Mouse (Mus musculus) forebrain, embryonic 15.5 days (tissue): ENCODE results near the gene Rin2. TPM values are rescaled to one million over a fixed set of nuclear protein-coding genes. Genes with fewer than 3 reads are reported as not detected.
"Not testable (repeated sequence)": the region's sequence is repeated elsewhere in the genome, so short reads cannot be mapped to it uniquely, and the experiment has no call there.

Source experiments
- ATAC-seq: fragments of 200-750 bp; cut with Nextera tagmentation; replicated peaks from 2 replicates; pipeline ENCODE4 v1.8.0; 2017; ENCODE audit warnings: mild to moderate bottlenecking, moderate TSS enrichment, moderate library complexity
- H3K27ac ChIP-seq: fragments of 300-500 bp; sonication (generic); replicated peaks from 2 replicates; pipeline ENCODE4 v1.5.1; 2015; ENCODE audit warnings: mild to moderate bottlenecking, inconsistent platforms
- H3K27me3 ChIP-seq: fragments of 300-500 bp; sonication (generic); 2 replicates; pipeline ENCODE4 v1.6.1; 2015; ENCODE audit warnings: inconsistent platforms
- H3K36me3 ChIP-seq: fragments of 300-500 bp; sonication (generic); 2 replicates; pipeline ENCODE4 v1.6.1; 2015; ENCODE audit warnings: mild to moderate bottlenecking, inconsistent platforms
- H3K4me1 ChIP-seq: fragments of 300-500 bp; sonication (generic); 2 replicates; pipeline ENCODE4 v1.6.1; 2015; ENCODE audit warnings: inconsistent platforms
- H3K4me2 ChIP-seq: fragments of 300-500 bp; sonication (generic); replicated peaks from 2 replicates; pipeline ENCODE4 v1.6.1; 2015; ENCODE audit warnings: mild to moderate bottlenecking, inconsistent platforms
- H3K4me3 ChIP-seq: fragments of 300-500 bp; sonication (generic); 2 replicates; pipeline ENCODE4 v1.5.1; 2015; ENCODE audit warnings: mild to moderate bottlenecking, inconsistent platforms
- H3K9ac ChIP-seq: fragments of 300-500 bp; sonication (generic); replicated peaks from 2 replicates; pipeline ENCODE4 v1.6.1; 2015; ENCODE audit warnings: mild to moderate bottlenecking, inconsistent platforms
- H3K9me3 ChIP-seq: fragments of 300-500 bp; sonication (generic); 2 replicates; pipeline ENCODE4 v1.6.1; 2016; ENCODE audit warnings: inconsistent platforms
- WGBS: fragments of 180-500 bp; shearing (Covaris S2); methylation state at CpG from one replicate; pipeline ENCODE4 v1.1.7; 2015; ENCODE audit warnings: mixed read lengths; 5-methylcytosine and 5-hydroxymethylcytosine counted together
- polyA plus RNA-seq: library from polyadenylated mRNA; unstranded; fragments of >200 nt; fragmentation: Nextera tagmentation; extraction: Ambion mirVana; gene quantifications from 2 replicates; pipeline ENCODE4 v1.2.1, GENCODE M21; 2015

Rin2 gene
- polyA plus RNA-seq, 1 experiment from 2014 or later: 12.4 TPM

DNA sequence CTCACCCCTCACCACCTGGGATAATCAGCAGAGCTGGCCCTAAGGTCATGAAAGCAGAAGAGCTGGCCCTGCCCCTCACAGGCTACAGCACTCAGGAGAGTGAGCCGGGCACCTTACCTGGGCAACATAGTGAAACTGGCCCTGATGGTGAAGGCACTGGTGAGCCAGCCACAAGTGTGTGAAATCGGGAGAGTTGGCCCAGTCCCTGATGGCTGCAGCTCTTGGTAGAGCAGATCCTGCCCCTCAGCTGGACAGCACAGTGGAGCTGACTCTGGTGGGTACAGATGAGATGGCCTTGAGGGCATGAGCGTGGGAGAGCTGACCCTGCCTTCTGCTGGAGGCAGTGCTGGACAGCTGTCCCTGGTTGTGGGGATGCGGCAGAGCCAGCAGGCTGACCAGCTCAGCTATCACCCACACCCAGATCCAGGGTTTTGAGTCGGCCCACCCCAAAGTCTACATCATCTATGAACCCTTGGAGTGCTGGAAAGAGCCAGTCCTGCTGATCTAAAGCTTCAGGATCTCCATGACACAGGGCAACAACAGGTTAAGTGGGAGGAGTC, 43.7 kb downstream of the Rin2 start:
- no peak for ATAC-seq
- Histone ChIP-seq H3K36me3 (no peaks in the 10 kb centered on the region), H3K4me2 (no peak overlapping the region), H3K9ac (no peak overlapping the region), H3K27me3 (no peaks in the 10 kb centered on the region), H3K4me1 (no peaks in the 10 kb centered on the region), H3K4me3 (no peak overlapping the region), H3K9me3 (0 out of 2 replicates have a peak, but pooled peaks cover 2% of the 10 kb centered on the region), H3K27ac (no peak overlapping the region)
- WGBS: 89% methylated on average over 5 of the region's 5 CpGs

DNA sequence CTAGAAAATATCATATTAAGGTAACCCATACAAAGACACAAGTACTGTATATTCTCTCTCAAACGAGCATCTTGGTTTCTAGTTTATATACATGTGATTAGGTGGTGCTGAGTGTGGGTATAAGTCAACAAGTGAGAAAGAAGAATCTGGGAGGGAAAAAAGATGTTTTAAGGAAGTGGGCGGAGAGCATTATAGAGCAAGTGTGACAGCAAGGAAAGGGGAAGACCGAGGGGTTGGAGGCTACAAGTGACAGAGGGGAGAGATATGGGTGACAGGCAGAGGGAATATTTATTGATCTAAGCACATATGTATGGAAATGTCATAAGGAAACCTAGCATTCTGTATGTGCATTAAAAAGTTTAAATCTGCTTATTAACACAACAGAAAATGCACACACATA, 45.1 kb downstream of the Rin2 start:
- no peak for ATAC-seq
- no peaks in the 10 kb centered on the region for H3K36me3 ChIP-seq
- WGBS: 81% methylated on average over 3 of the region's 3 CpGs
- no peaks in the 10 kb centered on the region for H3K4me1 ChIP-seq
- 0 out of 2 replicates have a peak, but pooled peaks cover 2% of the 10 kb centered on the region for H3K9me3 ChIP-seq
- H3K4me2 ChIP-seq: no peak overlapping the region
- H3K4me3 ChIP-seq: no peak overlapping the region
- H3K27me3 ChIP-seq: no peaks in the 10 kb centered on the region
- H3K9ac ChIP-seq: no peak overlapping the region
- no peak overlapping the region for H3K27ac ChIP-seq

DNA sequence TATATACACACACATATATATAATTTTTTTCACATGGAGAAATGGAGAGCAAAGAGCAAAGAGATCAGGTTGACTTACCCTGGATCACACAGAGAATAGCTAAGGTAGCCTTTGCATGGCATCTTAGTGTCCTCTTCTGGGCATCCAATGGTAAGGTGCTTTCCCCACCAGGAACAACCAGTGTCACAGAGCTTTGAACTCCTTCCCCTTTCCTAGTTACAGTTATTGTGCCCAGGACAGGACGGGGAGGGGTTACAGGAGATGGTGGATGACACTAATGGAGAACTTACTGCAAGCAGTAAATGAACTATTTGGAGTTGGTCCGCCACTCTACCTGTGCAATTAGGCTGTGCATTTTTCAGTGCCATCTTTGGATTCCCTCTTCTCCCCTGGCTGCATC, 45.7 kb downstream of the Rin2 start:
- Histone ChIP-seq H3K4me3 (no peak overlapping the region), H3K36me3 (no peaks in the 10 kb centered on the region), H3K27me3 (no peaks in the 10 kb centered on the region), H3K27ac (no peak overlapping the region), H3K9me3 (no peaks in the 10 kb centered on the region), H3K4me1 (no peaks in the 10 kb centered on the region), H3K9ac (no peak overlapping the region), H3K4me2 (no peak overlapping the region)
- WGBS: 90% methylated on average over 2 of the region's 2 CpGs
- ATAC-seq: no peak

DNA sequence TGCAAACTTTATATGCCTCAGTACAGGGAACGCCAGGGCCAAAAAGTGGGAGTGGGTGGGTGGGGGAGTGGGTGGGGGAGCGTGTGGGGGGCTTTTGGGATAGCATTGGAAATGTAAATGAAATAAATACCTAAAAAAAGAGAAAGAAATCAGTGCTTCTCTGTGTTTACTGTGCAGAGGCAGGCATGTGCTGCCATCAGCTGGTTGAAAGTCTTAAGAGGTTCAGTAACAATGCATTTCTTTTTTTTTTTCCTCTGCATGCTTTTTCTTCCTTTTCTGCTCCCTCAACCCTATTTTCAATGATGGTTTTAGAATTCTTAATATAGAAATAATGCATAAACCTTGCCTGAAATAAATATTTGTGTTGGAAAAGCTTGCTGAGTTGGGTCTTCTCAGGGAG, 47.3 kb downstream of the Rin2 start:
- not testable (repeated sequence) for H3K36me3 ChIP-seq, H3K9ac ChIP-seq, H3K27me3 ChIP-seq, H3K4me3 ChIP-seq, H3K4me1 ChIP-seq, ATAC-seq, H3K9me3 ChIP-seq, H3K27ac ChIP-seq, H3K4me2 ChIP-seq
- WGBS: 76% methylated on average over 2 of the region's 2 CpGs

DNA sequence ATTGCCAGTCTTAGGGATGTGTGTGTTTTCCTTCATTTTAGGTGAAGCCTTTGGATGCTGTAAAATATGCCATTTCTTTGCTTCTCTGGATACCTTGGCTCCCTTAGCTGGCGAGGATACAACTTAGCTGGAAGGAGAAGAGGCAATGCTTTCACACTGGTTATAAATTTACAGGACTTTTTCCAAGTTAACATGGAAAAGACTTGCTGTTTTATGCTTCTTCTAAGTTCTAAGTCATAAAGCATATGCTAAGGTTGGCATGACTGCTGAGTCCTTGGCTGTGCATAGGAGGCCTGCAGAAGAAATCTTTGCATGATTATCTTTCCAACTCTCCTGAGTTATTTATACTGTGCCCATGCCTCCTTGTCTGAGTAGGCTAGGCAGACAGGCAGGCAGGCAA, 49.3 kb downstream of the Rin2 start:
- Histone ChIP-seq H3K4me2 (no peak overlapping the region), H3K9ac (no peak overlapping the region), H3K4me1 (no peaks in the 10 kb centered on the region), H3K27me3 (no peaks in the 10 kb centered on the region), H3K36me3 (no peaks in the 10 kb centered on the region), H3K9me3 (no peaks in the 10 kb centered on the region), H3K4me3 (no peak overlapping the region), H3K27ac (no peak overlapping the region)
- peak; percentile 90 for ATAC-seq
- 67% methylated on average over 1 of the region's 1 CpGs for WGBS

DNA sequence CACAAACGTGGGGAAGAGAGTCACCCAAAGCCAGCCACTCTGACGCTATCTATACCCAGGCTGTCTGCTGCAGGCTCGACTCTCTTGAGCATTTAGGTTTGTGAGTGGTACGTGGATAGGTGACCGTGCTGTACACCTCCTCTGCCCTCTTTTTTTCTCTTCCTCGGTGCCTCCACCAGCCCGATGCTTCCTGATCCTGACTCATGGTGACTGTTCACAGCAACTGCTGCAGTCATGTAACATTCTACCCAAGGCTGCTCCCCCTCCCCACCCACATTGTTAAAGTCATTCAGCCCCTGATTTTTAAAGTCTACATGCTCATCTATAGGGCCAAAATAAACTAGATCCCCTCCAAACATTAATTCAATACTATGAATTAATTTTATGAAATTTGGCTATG, 54.4 kb downstream of the Rin2 start:
- no peaks in the 10 kb centered on the region for H3K36me3 ChIP-seq
- H3K4me2 ChIP-seq: no peak overlapping the region
- no peak overlapping the region for H3K9ac ChIP-seq
- no peak for ATAC-seq
- WGBS: 86% methylated on average over 7 of the region's 7 CpGs
- no peaks in the 10 kb centered on the region for H3K9me3 ChIP-seq
- no peak overlapping the region for H3K27ac ChIP-seq
- no peak overlapping the region for H3K4me3 ChIP-seq
- H3K27me3 ChIP-seq: no peaks in the 10 kb centered on the region
- no peaks in the 10 kb centered on the region for H3K4me1 ChIP-seq

DNA sequence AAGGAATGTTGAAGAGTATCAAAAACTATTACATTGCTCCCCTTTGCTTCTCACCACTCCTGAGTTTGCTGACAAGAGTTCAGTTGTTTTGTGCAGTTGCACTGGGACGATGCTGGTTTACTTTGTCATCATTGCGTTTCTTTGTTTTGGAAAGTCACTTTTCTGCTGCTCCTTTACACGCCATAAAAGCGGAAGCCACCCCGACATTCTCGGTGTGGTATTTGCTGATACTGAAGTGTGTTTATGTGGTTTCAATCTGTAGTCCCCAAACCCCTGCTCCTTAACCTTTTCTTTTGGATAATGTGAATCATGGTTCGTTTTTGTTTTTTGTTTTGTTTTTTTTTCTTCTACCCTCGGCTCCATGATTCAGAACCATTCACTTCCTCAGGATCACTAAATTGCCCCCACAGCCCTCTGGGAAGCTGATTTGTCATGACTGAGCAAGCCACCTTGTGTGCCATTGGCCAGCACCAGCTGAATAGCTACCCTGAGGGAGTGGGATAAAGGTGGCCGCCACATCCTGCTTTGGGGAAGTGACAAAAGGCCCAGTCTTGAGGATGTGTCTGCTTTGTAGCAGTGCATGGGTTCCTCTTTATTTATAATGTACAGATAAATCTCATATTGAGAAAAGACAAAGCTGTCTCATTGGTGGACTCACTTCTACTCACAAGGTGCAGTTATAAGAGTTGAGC, 55.3 kb downstream of the Rin2 start:
- no peaks in the 10 kb centered on the region for H3K36me3 ChIP-seq
- no peak overlapping the region for H3K4me3 ChIP-seq
- no peak overlapping the region for H3K4me2 ChIP-seq
- no peak for ATAC-seq
- H3K4me1 ChIP-seq: no peaks in the 10 kb centered on the region
- H3K9ac ChIP-seq: no peak overlapping the region
- WGBS: 79% methylated on average over 9 of the region's 9 CpGs
- no peak overlapping the region for H3K27ac ChIP-seq
- no peaks in the 10 kb centered on the region for H3K9me3 ChIP-seq
- H3K27me3 ChIP-seq: no peaks in the 10 kb centered on the region

DNA sequence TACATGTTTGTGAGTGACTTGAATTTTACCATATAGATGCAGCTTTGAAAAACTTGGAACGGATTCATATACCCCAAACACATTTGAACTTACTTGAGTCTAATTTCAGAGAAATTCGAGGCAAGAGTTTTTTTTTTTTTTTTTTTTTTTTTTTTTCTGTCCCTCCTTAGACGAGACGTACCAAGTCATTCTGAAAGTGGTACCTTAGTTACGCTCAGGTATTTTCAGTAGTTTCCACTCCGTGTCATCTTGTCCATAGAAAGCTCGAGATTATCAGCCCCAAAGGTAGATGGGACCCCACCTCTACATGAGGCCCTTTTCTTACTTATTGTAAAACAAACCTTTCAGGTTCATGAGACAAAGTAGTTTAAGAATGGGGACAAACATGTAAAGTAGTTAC, 55.9 kb downstream of the Rin2 start:
- ATAC-seq: no peak
- H3K4me1 ChIP-seq: no peaks in the 10 kb centered on the region
- H3K9ac ChIP-seq: no peak overlapping the region
- H3K4me2 ChIP-seq: no peak overlapping the region
- no peak overlapping the region for H3K4me3 ChIP-seq
- no peak overlapping the region for H3K27ac ChIP-seq
- H3K27me3 ChIP-seq: no peaks in the 10 kb centered on the region
- H3K36me3 ChIP-seq: no peaks in the 10 kb centered on the region
- WGBS: 82% methylated on average over 7 of the region's 7 CpGs
- H3K9me3 ChIP-seq: no peaks in the 10 kb centered on the region

DNA sequence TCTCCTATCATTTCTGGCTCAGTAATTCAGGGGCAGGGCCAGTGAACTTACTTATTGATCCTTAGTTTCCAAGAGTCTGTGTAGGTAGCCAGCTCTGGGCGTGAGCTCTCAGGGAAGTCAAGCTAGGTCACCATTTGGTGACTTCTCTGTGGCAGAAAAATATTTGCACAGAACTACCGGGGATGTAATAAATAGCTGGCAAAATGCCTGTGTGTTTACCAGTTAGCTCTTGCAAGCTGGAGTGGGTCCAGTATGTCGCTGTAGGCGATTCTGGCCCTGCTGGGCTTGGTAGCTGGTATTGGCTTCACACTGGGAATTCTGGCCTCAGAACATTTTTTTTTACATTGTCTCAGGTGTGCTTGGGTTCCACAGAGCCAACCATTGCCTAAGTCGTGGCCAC, 60.1 kb downstream of the Rin2 start:
- Histone ChIP-seq H3K9me3 (no peaks in the 10 kb centered on the region), H3K4me3 (no peak overlapping the region), H3K4me2 (no peak overlapping the region), H3K27me3 (no peaks in the 10 kb centered on the region), H3K4me1 (no peaks in the 10 kb centered on the region), H3K27ac (no peak overlapping the region), H3K36me3 (no peaks in the 10 kb centered on the region), H3K9ac (no peak overlapping the region)
- WGBS: 69% methylated on average over 5 of the region's 5 CpGs
- no peak for ATAC-seq

- Histone ChIP-seq H3K27me3 (no peaks in the 10 kb centered on the region), H3K4me3 (no peak overlapping the region), H3K4me2 (no peak overlapping the region), H3K4me1 (no peaks in the 10 kb centered on the region), H3K27ac (no peak overlapping the region), H3K9me3 (no peaks in the 10 kb centered on the region), H3K36me3 (no peaks in the 10 kb centered on the region), H3K9ac (no peak overlapping the region)
- ATAC-seq: no peak
- WGBS: 81% methylated on average over 1 of the region's 1 CpGs
Observed at GRCm38 (mm10) chr2:145736543-145736942, 61.5 kb downstream of the Rin2 start.

DNA sequence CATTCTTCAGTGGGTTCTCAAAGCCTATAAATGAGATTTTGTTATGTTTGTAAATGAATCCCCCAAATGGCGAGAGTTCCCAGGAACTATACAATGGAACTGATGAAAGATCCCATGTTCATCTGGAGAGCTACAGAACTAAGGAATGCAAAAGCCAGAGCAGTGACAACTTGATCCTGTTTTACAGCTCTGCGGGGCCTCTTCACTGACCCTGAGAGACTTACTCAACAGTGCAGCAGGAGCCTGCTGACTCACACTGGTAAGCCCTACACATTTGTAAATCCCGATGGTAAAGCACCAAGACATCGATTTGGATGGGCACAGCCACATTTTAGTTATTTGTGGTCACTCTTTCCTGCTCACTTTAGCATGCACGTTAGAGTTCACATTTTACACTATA, 62.2 kb downstream of the Rin2 start:
- no peak for ATAC-seq
- H3K27me3 ChIP-seq: no peaks in the 10 kb centered on the region
- H3K9me3 ChIP-seq: no peaks in the 10 kb centered on the region
- no peak overlapping the region for H3K9ac ChIP-seq
- H3K4me2 ChIP-seq: no peak overlapping the region
- no peaks in the 10 kb centered on the region for H3K4me1 ChIP-seq
- no peak overlapping the region for H3K27ac ChIP-seq
- WGBS: 23% methylated on average over 5 of the region's 5 CpGs
- no peaks in the 10 kb centered on the region for H3K36me3 ChIP-seq
- H3K4me3 ChIP-seq: no peak overlapping the region

GRCm38 (mm10) chr2:145740729-145741128, 65.7 kb downstream of the Rin2 start:
- Histone ChIP-seq H3K9me3 (no peaks in the 10 kb centered on the region), H3K9ac (no peak overlapping the region), H3K4me3 (no peak overlapping the region), H3K4me1 (no peaks in the 10 kb centered on the region), H3K4me2 (no peak overlapping the region), H3K27me3 (no peaks in the 10 kb centered on the region), H3K36me3 (no peaks in the 10 kb centered on the region), H3K27ac (no peak overlapping the region)
- WGBS: 93% methylated on average over 5 of the region's 5 CpGs
- ATAC-seq: no peak
